Mouse (Mus musculus) limb, embryonic 11.5 days (tissue): Measurements from ENCODE around the gene Hnrnpa3. TPM values are rescaled to one million over a fixed set of nuclear protein-coding genes. Genes with fewer than 3 reads are reported as not detected.

Source experiments
- ATAC-seq: fragments of 200-750 bp; cut with Nextera tagmentation; 2 replicates; pipeline ENCODE4 v1.8.0; 2017; ENCODE audit warnings: low read depth; ENCODE audit not compliant: insufficient number of reproducible peaks, low FRiP score, low TSS enrichment
- DNase-seq: peaks from one replicate; pipeline ENCODE4 v3.0.0-alpha.2; 2015; ENCODE audit warnings: low spot score
- H3K27ac ChIP-seq: fragments of 300-500 bp; sonication (generic); replicated peaks from 2 replicates; pipeline ENCODE4 v1.5.1; 2014; ENCODE audit warnings: low read depth, mild to moderate bottlenecking, low read length
- H3K27me3 ChIP-seq: fragments of 300-500 bp; sonication (generic); 2 replicates; pipeline ENCODE4 v1.6.1; 2014; ENCODE audit warnings: mild to moderate bottlenecking, low read length, mixed read lengths; ENCODE audit not compliant: control insufficient read depth, insufficient read depth
- H3K36me3 ChIP-seq: fragments of 300-500 bp; sonication (generic); 2 replicates; pipeline ENCODE4 v1.6.1; 2014; ENCODE audit warnings: mild to moderate bottlenecking, low read length, moderate library complexity, mixed read lengths; ENCODE audit not compliant: control insufficient read depth, insufficient read depth
- H3K4me1 ChIP-seq: fragments of 300-500 bp; sonication (generic); 2 replicates; pipeline ENCODE4 v1.6.1; 2014; ENCODE audit warnings: low read length, mixed read lengths; ENCODE audit not compliant: control insufficient read depth, insufficient read depth
- H3K4me2 ChIP-seq: fragments of 300-500 bp; sonication (generic); 2 replicates; pipeline ENCODE4 v1.6.1; 2014; ENCODE audit warnings: low read depth, mild to moderate bottlenecking, moderate library complexity; ENCODE audit not compliant: severe bottlenecking
- H3K4me3 ChIP-seq: fragments of 300-500 bp; sonication (generic); 2 replicates; pipeline ENCODE4 v1.5.1; 2014; ENCODE audit warnings: low read depth, low read length
- H3K9ac ChIP-seq: fragments of 300-500 bp; sonication (generic); 2 replicates; pipeline ENCODE4 v1.6.1; 2014; ENCODE audit warnings: mild to moderate bottlenecking, low read length
- H3K9me3 ChIP-seq: fragments of 300-500 bp; sonication (generic); 2 replicates; pipeline ENCODE4 v1.6.1; 2016; ENCODE audit warnings: low read length; ENCODE audit not compliant: control insufficient read depth
- WGBS: fragments of 180-500 bp; shearing (Covaris S2); extraction: QIAGEN DNeasy Blood & Tissue Kit; methylation state at CpG from one replicate; pipeline ENCODE4 v1.1.7; 2014; 5-methylcytosine and 5-hydroxymethylcytosine counted together
- polyA plus RNA-seq: library from polyadenylated mRNA; unstranded; fragments of >200 nt; fragmentation: Nextera tagmentation; extraction: Ambion mirVana; gene quantifications from 2 replicates; pipeline ENCODE4 v1.2.1, GENCODE M21; 2014

Hnrnpa3 gene
- polyA plus RNA-seq, 1 experiment from 2014 or later, result 326 TPM

- H3K27ac ChIP-seq, result no peak overlapping the region
- no peak overlapping the region for H3K4me3 ChIP-seq
- ATAC-seq (no peak), DNase-seq (peak; percentile 57)
- no peak overlapping the region for H3K9ac ChIP-seq
- WGBS, result 32% methylated on average over 6 of the region's 6 CpGs
- no peaks in the 10 kb centered on the region for H3K9me3 ChIP-seq
- no peaks in the 10 kb centered on the region for H3K27me3 ChIP-seq
- no peaks in the 10 kb centered on the region for H3K36me3 ChIP-seq
- no peak overlapping the region for H3K4me2 ChIP-seq
- H3K4me1 ChIP-seq, result 0 out of 2 replicates have a peak, but pooled peaks cover 2% of the 10 kb centered on the region
Observed at GRCm38 (mm10) chr2:75618712-75619111, 40.3 kb upstream of the Hnrnpa3 start.

DNA sequence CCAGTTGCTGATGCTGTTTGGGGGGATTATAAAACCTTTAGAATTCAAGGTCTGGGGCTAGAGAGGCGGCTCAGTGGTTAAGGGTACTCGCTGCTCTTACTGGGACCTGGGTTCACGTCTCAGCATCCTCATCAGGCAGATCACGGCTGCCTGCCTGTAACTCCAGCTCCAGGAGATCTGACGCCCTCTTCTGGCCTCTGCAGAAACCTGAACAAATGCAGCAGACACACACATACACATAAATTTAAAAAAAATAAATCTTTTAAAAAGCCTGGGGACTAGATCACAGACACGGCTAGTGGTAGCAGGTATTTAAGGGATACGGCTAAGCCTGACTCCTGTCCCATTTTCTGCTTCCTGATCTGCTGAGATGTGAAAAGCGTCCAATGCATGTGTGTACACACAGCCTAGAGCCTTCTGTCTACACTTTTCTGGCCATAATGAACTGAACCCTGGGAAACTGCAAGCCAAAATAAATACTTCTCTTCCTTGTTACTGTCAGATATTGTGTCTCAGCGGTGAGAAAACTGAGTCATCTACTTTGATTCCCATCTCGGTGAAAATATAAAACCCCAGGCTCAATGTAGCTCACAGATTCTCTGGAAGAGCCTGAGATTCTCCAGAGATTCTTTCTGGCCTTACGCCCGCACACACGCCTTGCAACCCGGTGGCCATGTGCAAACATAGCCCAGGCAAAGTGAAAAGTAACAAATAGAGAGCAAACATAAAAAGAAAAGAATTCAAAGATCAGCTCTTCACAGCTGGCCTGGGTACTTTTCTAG lies 37.0 kb upstream of the Hnrnpa3 start:
- no peak overlapping the region for H3K4me2 ChIP-seq
- 0 out of 2 replicates have a peak, but pooled peaks cover 2% of the 10 kb centered on the region for H3K4me1 ChIP-seq
- no peaks in the 10 kb centered on the region for H3K36me3 ChIP-seq
- WGBS, result 90% methylated on average over 14 of the region's 14 CpGs
- ATAC-seq (no peak), DNase-seq (no peak)
- no peak overlapping the region for H3K4me3 ChIP-seq
- H3K27me3 ChIP-seq, result no peaks in the 10 kb centered on the region
- no peak overlapping the region for H3K9ac ChIP-seq
- no peak overlapping the region for H3K27ac ChIP-seq
- no peaks in the 10 kb centered on the region for H3K9me3 ChIP-seq

DNA sequence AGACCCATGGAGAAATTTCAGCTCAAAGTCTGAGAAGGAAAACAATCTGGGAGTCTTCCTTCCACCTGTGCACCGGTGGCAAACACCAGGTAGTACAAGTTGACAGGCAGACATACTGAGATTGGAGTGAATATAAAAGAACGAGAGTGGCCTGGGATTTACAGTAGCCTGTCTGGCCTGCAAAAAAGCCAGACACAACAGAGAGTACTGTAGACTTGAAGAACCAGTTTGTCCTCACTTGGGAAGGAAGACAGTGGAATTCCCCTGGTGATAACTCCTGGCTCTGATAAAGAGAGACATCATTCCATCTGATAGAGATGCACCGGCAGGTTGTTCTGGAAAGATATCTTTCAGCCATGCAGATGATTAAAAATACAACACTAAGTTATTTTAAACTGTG lies 34.0 kb upstream of the Hnrnpa3 start:
- DNase-seq, result no peak

GRCm38 (mm10) chr2:75626597-75627440 lies 32.2 kb upstream of the Hnrnpa3 start:
- Histone ChIP-seq H3K27ac (no peak overlapping the region), H3K36me3 (no peaks in the 10 kb centered on the region), H3K4me1 (no peaks in the 10 kb centered on the region), H3K4me3 (no peak overlapping the region), H3K9me3 (no peaks in the 10 kb centered on the region), H3K4me2 (no peak overlapping the region), H3K27me3 (no peaks in the 10 kb centered on the region), H3K9ac (no peak overlapping the region)
- ATAC-seq, result no peak
- no peak for DNase-seq
- 81% methylated on average over 6 of the region's 6 CpGs for WGBS

More for the DNA sequence above, 34.0 kb upstream of the Hnrnpa3 start:
- H3K9me3 ChIP-seq, result no peaks in the 10 kb centered on the region
- no peak for ATAC-seq
- H3K36me3 ChIP-seq, result no peaks in the 10 kb centered on the region
- H3K27me3 ChIP-seq, result no peaks in the 10 kb centered on the region
- H3K4me1 ChIP-seq, result no peaks in the 10 kb centered on the region
- H3K4me3 ChIP-seq, result no peak overlapping the region
- no peak overlapping the region for H3K27ac ChIP-seq
- no peak overlapping the region for H3K9ac ChIP-seq
- 80% methylated on average over 3 of the region's 3 CpGs for WGBS
- H3K4me2 ChIP-seq, result no peak overlapping the region

GRCm38 (mm10) chr2:75628487-75628886 lies 30.6 kb upstream of the Hnrnpa3 start:
- ATAC-seq (no peak), DNase-seq (no peak)
- H3K27me3 ChIP-seq, result no peaks in the 10 kb centered on the region
- no peak overlapping the region for H3K4me3 ChIP-seq
- no peaks in the 10 kb centered on the region for H3K36me3 ChIP-seq
- no peak overlapping the region for H3K27ac ChIP-seq
- H3K4me1 ChIP-seq, result no peaks in the 10 kb centered on the region
- H3K9me3 ChIP-seq, result no peaks in the 10 kb centered on the region
- 89% methylated on average over 8 of the region's 8 CpGs for WGBS
- no peak overlapping the region for H3K4me2 ChIP-seq
- H3K9ac ChIP-seq, result no peak overlapping the region

- ATAC-seq, result no peak
- H3K36me3 ChIP-seq, result no peaks in the 10 kb centered on the region
- no peaks in the 10 kb centered on the region for H3K9me3 ChIP-seq
- no peak overlapping the region for H3K4me3 ChIP-seq
- H3K27ac ChIP-seq, result no peak overlapping the region; the same call in 1 of the 2 replicates
- H3K9ac ChIP-seq, result no peak overlapping the region
- H3K4me1 ChIP-seq, result peaks cover 4% of the 10 kb centered on the region; the same call in 1 of the 2 replicates
- H3K4me2 ChIP-seq, result no peak overlapping the region
- no peaks in the 10 kb centered on the region for H3K27me3 ChIP-seq
- WGBS, result 85% methylated on average over 6 of the region's 6 CpGs
- no peak for DNase-seq
Observed at GRCm38 (mm10) chr2:75631421-75631820, 27.6 kb upstream of the Hnrnpa3 start.

GRCm38 (mm10) chr2:75632043-75632442 lies 27.0 kb upstream of the Hnrnpa3 start:
- WGBS, result 84% methylated on average over 6 of the region's 6 CpGs
- no peak overlapping the region for H3K9ac ChIP-seq
- H3K27me3 ChIP-seq, result no peaks in the 10 kb centered on the region
- peaks cover 4% of the 10 kb centered on the region; the same call in 1 of the 2 replicates for H3K4me1 ChIP-seq
- H3K27ac ChIP-seq, result no peak overlapping the region
- H3K4me2 ChIP-seq, result no peak overlapping the region
- DNase-seq (no peak), ATAC-seq (no peak)
- H3K4me3 ChIP-seq, result no peak overlapping the region
- H3K9me3 ChIP-seq, result no peaks in the 10 kb centered on the region
- H3K36me3 ChIP-seq, result no peaks in the 10 kb centered on the region

GRCm38 (mm10) chr2:75632721-75633181 lies 26.3 kb upstream of the Hnrnpa3 start:
- no peak overlapping the region for H3K4me2 ChIP-seq
- no peak overlapping the region for H3K4me3 ChIP-seq
- no peak overlapping the region for H3K27ac ChIP-seq
- ATAC-seq (no peak), DNase-seq (no peak)
- H3K36me3 ChIP-seq, result no peaks in the 10 kb centered on the region
- H3K4me1 ChIP-seq, result peaks cover 4% of the 10 kb centered on the region; the same call in 1 of the 2 replicates
- no peak overlapping the region for H3K9ac ChIP-seq
- no peaks in the 10 kb centered on the region for H3K9me3 ChIP-seq
- H3K27me3 ChIP-seq, result no peaks in the 10 kb centered on the region
- 88% methylated on average over 12 of the region's 12 CpGs for WGBS
